Mouse (Mus musculus): Measurements from ENCODE around the gene Tcl1b2.
"Not testable (repeated sequence)": the region's sequence is repeated elsewhere in the genome, so short reads cannot be mapped to it uniquely, and the experiment has no call there.

DNA sequence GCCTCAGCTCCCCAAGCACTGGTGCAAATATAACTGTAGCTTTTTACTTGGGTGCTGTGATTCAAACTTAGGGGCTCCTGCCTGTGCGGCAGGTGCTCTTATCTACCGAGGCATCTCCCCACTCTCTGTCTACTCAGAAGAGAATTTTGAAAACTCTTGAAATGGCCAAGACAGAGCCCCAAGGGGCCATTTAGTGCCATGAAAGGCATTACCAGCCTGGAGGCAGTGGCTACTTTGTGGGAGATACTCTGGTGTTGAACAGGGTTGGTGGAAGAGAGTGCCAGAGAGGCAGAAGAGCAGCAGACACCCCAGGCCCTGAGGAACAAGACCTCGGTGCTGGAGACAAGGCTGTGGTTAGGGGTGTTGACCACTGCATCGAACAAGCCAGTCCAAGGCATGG is 11.0 kb upstream of the Tcl1b2 start:
- TF ChIP-seq CTCF, POLR2A (IDR thresholded peaks at IDR 0.05; ENCODE audit: extremely low read depth, insufficient read depth, low read length): not testable (repeated sequence)

Measured in cortical plate, adult 2 months (tissue).